Mouse (Mus musculus): Measurements from ENCODE around the gene Bora. TPM values are rescaled to one million over a fixed set of nuclear protein-coding genes. Genes with fewer than 3 reads are reported as not detected.

Gene Bora
- polyA plus RNA-seq (2012; rRNA removed): 0.49 and 1.3 TPM in 2 replicates

- no peak for TF ChIP-seq CTCF (IDR thresholded peaks at IDR 0.05; ENCODE audit: insufficient read depth, low read length)
- 0 out of 2 replicates have a peak, but pooled peaks have one; percentile 33 for TF ChIP-seq POLR2A (IDR thresholded peaks at IDR 0.05; ENCODE audit: borderline replicate concordance, extremely low read depth, low read depth, low read length)
- Histone ChIP-seq H3K4me3 (replicated peaks; ENCODE audit: extremely low read depth, low read depth, low read length) (peak within 1 kb of the TSS; percentile 81), H3K4me1 (ENCODE audit: control insufficient read depth, insufficient read depth, low read length) (peaks cover 3% of the 10 kb centered on the region; the same call in 1 of the 2 replicates)
- WGBS: under 1% methylated on average over 81 of the region's 81 CpGs
- DNase-seq: peak; percentile 87
Observed at GRCm38 (mm10) chr14:99046031-99046781, at the start of gene Bora, which contains the start of gene Mzt1. Gene Bora (plus strand): TSS chr14:99046222. Gene Mzt1 (minus strand): TSS chr14:99046134.

GRCm38 (mm10) chr14:99010224-99010919 is 35.6 kb upstream of the Bora start:
- no peak for TF ChIP-seq CTCF (IDR thresholded peaks at IDR 0.05; ENCODE audit: insufficient read depth, low read length)
- no peak for TF ChIP-seq POLR2A (IDR thresholded peaks at IDR 0.05; ENCODE audit: borderline replicate concordance, extremely low read depth, low read depth, low read length)
- H3K4me3 ChIP-seq (replicated peaks; ENCODE audit: extremely low read depth, low read depth, low read length): no peak overlapping the region
- DNase-seq: no peak
- peaks cover 3% of the 10 kb centered on the region; the same call in 1 of the 2 replicates for H3K4me1 ChIP-seq (ENCODE audit: control insufficient read depth, insufficient read depth, low read length)
- WGBS: 20% methylated on average over 8 of the region's 8 CpGs

DNA sequence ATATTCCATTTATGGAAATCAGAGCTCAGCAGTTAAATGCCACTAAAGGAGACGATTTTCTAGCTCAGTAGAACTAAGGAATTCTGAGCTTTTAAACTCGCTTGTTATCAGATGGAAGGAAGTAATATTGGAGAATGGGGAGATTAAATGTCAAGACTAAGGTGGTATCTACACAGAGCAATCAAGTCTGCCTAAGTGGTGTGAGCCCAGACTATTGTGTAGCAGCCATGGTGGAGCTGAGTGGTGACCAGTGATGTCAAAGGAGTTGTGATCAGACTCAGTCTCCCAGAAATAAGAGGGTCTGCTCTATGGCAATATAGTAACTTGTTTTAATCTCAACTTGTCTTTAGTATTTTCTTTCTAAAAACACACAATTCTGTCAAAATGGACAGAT is 35.1 kb upstream of the Bora start:
- 15% methylated on average over 2 of the region's 2 CpGs for WGBS
- Histone ChIP-seq H3K4me3 (replicated peaks; ENCODE audit: extremely low read depth, low read depth, low read length) (no peak overlapping the region), H3K4me1 (ENCODE audit: control insufficient read depth, insufficient read depth, low read length) (peaks cover 3% of the 10 kb centered on the region; the same call in 1 of the 2 replicates)
- no peak for TF ChIP-seq CTCF (IDR thresholded peaks at IDR 0.05; ENCODE audit: insufficient read depth, low read length)
- no peak for TF ChIP-seq POLR2A (IDR thresholded peaks at IDR 0.05; ENCODE audit: borderline replicate concordance, extremely low read depth, low read depth, low read length)
- no peak for DNase-seq

- no peak overlapping the region for H3K4me3 ChIP-seq (replicated peaks; ENCODE audit: extremely low read depth, low read depth, low read length)
- TF ChIP-seq CTCF (IDR thresholded peaks at IDR 0.05; ENCODE audit: insufficient read depth, low read length) (no peak), POLR2A (IDR thresholded peaks at IDR 0.05; ENCODE audit: borderline replicate concordance, extremely low read depth, low read depth, low read length) (no peak)
Observed at GRCm38 (mm10) chr14:99018691-99019090, 27.3 kb upstream of the Bora start.

DNA sequence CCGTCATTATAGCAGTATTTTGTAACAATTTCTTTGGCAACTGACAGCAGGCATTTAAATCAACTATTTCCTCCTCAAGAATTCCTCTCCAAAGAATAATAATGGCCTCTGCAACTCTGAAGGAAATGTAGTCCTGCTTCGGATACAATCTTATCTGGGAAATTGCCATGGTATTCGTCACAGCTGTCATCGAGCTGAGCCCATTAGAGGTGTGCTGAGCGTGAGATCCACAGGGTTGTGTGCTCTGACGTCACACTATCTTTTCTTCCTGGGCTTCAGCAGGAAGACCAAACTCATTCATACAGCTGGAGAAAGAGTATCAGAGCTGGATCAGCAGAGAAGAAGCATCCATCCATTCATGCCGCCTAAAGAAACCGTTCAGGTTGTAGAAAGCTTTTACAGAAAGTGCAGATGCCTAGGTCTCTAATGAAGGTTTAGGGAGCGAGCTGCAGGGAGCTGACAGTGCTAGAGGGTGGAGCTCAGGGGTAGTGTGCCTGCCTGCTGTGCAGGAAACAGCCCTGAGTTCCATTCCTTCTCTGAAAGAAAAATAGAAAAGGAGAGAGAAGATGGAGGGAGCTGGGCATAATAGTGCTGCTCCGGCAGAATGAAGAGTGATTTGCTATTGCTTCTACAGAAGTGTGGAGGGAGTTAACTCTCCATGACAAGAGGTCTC is 26.8 kb upstream of the Bora start:
- no peak overlapping the region for H3K4me3 ChIP-seq (replicated peaks; ENCODE audit: extremely low read depth, low read depth, low read length)

More at GRCm38 (mm10) chr14:99018691-99019090, 27.3 kb upstream of the Bora start:
- DNase-seq: no peak
- WGBS: 60% methylated on average over 7 of the region's 7 CpGs
- no peaks in the 10 kb centered on the region for H3K4me1 ChIP-seq (ENCODE audit: control insufficient read depth, insufficient read depth, low read length)

GRCm38 (mm10) chr14:99022346-99023086 is 23.5 kb upstream of the Bora start:
- WGBS: 36% methylated on average over 12 of the region's 12 CpGs
- TF ChIP-seq CTCF (IDR thresholded peaks at IDR 0.05; ENCODE audit: insufficient read depth, low read length) (no peak), POLR2A (IDR thresholded peaks at IDR 0.05; ENCODE audit: borderline replicate concordance, extremely low read depth, low read depth, low read length) (no peak)
- H3K4me1 ChIP-seq (ENCODE audit: control insufficient read depth, insufficient read depth, low read length): no peaks in the 10 kb centered on the region
- DNase-seq: no peak
- no peak overlapping the region for H3K4me3 ChIP-seq (replicated peaks; ENCODE audit: extremely low read depth, low read depth, low read length)

More for the DNA sequence above, 26.8 kb upstream of the Bora start:
- DNase-seq: no peak
- TF ChIP-seq POLR2A (IDR thresholded peaks at IDR 0.05; ENCODE audit: borderline replicate concordance, extremely low read depth, low read depth, low read length) (no peak), CTCF (IDR thresholded peaks at IDR 0.05; ENCODE audit: insufficient read depth, low read length) (no peak)
- H3K4me1 ChIP-seq (ENCODE audit: control insufficient read depth, insufficient read depth, low read length): no peaks in the 10 kb centered on the region
- 42% methylated on average over 10 of the region's 10 CpGs for WGBS

DNA sequence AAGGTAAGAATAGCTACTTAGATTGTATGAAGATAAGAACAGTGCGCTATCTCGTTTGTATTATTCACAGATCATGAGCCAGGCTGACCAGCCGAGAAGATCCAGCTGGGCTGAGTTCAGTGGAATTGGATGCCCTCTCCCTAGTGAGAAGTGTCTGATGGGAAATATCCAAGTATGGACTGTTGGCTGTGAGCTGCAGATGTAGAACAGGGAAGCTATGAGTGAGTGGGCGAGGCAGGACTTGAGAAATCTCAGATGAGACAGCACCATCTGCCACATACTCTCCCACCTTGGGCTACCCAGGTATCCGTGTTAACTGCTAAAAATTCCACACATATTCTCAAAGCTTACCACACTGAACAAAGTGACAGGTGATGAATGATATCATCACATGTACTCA is 16.0 kb upstream of the Bora start:
- DNase-seq: no peak
- Histone ChIP-seq H3K4me3 (replicated peaks; ENCODE audit: extremely low read depth, low read depth, low read length) (no peak overlapping the region), H3K4me1 (ENCODE audit: control insufficient read depth, insufficient read depth, low read length) (no peaks in the 10 kb centered on the region)
- TF ChIP-seq POLR2A (IDR thresholded peaks at IDR 0.05; ENCODE audit: borderline replicate concordance, extremely low read depth, low read depth, low read length) (no peak), CTCF (IDR thresholded peaks at IDR 0.05; ENCODE audit: insufficient read depth, low read length) (no peak)
- 45% methylated on average over 5 of the region's 5 CpGs for WGBS

- Histone ChIP-seq H3K4me3 (replicated peaks; ENCODE audit: extremely low read depth, low read depth, low read length) (no peak overlapping the region), H3K4me1 (ENCODE audit: control insufficient read depth, insufficient read depth, low read length) (no peaks in the 10 kb centered on the region)
- TF ChIP-seq CTCF (IDR thresholded peaks at IDR 0.05; ENCODE audit: insufficient read depth, low read length): no peak
- no peak for TF ChIP-seq POLR2A (IDR thresholded peaks at IDR 0.05; ENCODE audit: borderline replicate concordance, extremely low read depth, low read depth, low read length)
- DNase-seq: no peak
- WGBS: 86% methylated on average over 5 of the region's 5 CpGs
Observed at GRCm38 (mm10) chr14:99031337-99031873, 14.6 kb upstream of the Bora start.
